Mouse (Mus musculus): ENCODE results near the gene Tmem139.

The Tmem139 gene

DNA sequence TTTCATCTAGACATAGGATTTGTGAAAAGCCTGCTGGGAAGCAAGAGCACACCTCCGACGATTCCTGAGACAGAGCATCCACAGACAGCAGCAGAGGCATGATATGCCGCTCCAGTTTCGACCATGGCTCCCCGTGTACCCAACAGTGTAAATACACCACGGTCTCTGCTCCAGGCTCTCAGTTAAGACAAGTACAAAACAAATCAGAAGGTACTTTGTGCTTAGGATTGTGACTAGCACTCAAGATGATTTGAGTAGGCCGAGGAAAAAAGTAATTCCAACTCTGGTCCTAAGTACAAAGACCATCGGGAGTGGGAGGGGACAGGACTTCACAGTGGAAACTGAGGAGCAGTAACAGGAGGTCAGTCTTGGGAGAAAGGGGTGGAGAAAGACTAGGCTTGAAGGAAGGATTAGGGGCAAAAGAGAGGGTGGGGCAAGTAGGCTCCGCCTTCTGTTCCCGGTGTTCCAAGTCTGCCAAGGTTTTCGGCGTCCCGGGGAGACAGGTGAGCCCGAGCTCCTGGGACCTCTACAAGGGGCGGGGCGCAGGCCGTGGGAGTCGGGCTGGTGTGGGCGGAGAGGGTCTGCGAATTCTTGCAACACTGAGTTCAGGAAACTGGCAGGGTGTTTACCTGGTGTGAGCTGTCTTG is at the start of gene Tmem139:
Tmem139 (plus strand) TSS at position 447 of the 647 bp plus-strand sequence.
- no peak for DNase-seq (ENCODE audit: low read depth, low spot score)

DNA sequence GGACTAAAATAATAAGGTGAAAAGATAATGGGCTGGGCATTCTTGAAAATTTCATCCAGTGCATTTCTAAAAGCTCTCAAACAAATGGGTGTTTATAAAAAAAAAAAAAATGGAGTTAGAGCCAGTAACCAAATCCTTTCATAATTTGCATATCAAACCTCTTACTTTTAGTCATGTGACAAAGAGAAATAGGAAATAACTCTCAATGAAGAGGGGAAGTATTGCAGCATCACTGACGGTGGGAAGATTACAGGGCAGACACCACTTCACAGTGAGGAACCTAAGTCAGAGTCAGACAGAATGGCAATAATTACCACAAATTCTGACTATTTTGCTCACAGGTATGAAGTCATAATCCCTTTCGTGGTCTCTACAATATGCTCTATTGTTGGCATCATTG is 46.7 kb upstream of the Tmem139 start, which contains the start of gene Tas2r144:
Tas2r144 (plus strand) TSS at position 301 of the 400 bp plus-strand sequence.
- DNase-seq (ENCODE audit: low read depth, low spot score): no peak

DNA sequence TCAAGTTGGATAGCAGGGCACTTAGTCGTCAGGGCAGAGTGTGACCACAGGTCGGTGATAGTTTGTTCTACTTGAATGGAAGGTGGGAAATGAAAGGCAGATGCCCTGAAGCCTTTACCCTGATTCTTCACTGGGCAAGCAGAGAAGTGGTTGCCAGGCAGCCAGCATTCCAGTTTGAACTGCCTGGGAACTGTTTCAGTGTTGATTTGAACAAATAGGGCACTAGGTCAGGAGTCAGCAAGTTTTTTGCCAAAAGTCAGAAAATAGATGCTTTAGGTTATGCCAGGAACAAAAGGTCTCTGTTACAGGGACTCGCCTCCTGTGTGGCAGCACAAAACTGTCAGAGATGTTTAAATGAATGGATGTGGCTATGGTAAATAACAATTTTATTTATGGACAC is 39.5 kb upstream of the Tmem139 start:
- no peak for DNase-seq (ENCODE audit: low read depth, low spot score)

DNA sequence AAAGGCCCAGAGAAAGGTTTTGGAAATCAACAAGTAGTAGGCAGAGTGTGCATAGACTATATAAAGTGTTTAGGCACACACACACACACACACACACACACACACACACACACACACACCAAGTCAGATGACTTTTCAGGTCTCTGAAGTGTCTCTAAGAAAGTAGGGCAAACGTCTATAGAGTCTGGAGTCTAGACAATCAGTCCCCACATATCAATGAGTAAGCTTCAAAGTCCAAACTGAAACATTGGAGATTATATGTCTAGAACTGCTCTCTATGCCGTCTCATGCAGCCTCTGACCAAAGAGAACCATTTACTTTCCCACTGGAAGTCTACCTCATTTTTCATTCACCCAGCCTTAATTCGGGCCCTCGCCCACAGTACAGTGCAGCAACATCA is 36.7 kb upstream of the Tmem139 start:
- no peak for DNase-seq (ENCODE audit: low read depth, low spot score)

DNA sequence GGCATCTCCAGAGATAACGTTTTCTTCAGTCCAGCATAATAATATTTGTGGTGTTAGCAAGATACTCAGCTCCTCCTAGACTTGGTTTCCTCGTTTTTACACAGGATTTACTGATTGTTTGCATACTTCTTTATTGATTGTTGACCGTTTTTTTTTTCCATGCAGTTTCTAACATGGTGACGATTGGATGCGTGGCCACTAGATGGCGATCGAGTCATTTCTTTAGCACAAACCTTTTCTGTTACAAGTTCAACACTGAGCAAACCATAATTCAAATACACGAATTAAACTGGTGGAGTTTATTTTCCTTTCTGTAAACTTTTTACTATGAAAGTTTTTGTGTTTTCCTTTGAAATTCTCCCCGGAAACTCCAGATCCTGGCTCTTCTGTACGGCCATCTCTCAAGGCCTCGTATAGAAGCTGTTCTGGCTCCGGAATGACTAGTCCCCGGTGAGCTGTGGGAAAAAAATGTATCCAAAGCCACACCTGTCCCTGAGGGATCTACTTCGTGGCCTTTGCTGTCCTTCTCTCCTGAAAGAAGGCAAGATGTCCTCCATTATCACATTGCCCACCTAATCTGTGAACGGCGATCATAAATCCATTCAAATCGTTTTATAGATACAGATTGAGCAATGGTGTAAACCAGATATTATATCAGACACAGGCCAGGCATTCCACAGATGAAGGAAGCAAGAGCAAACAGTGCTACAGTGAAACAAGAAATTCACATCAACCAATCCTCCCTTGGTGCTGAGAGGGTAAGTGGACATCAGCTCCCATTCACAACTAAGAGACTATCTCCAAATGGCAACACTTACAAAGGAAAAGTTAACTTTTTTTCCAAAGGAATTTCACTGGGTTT is 34.3 kb upstream of the Tmem139 start:
- DNase-seq (ENCODE audit: low read depth, low spot score): peak; percentile 75

DNA sequence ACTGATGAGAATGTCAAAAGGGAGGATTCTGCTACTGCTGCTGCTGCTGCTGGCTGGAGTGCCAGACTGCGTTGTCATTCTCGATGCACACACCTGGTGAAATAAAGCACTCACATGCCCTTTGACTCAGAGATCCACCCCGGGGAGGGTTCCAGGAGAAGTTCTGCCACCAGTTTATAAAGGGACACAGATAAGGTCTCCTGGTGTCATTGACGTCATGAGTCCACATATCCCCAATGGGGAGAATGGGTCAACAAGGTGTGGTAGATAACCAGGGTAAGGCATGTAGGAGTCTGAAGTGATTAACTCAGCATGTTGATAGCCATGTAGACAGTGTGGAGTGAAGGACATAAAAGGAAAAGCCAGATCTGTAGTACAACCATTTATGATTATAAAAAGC is 32.2 kb upstream of the Tmem139 start:
- DNase-seq (ENCODE audit: low read depth, low spot score): no peak

DNA sequence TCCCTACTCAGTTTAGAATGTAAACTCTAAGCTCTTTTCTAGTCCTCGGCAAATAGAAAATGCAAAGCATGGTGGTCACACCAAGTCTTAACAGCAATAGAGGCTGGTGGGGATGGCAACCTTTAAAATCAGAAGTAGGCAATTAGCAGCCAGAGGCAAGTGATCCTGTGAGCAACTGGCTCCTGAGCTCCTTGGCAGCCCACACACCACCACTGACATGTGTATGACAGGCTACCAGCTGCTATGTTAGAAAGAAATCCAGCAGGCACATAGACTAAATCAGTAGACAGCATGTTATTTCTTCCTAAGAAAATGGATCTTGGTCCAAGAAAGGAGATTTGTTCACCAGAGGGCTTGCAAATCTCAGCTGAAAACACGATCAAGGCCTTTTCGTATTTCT is 30.6 kb upstream of the Tmem139 start:
- DNase-seq (ENCODE audit: low read depth, low spot score): no peak

DNA sequence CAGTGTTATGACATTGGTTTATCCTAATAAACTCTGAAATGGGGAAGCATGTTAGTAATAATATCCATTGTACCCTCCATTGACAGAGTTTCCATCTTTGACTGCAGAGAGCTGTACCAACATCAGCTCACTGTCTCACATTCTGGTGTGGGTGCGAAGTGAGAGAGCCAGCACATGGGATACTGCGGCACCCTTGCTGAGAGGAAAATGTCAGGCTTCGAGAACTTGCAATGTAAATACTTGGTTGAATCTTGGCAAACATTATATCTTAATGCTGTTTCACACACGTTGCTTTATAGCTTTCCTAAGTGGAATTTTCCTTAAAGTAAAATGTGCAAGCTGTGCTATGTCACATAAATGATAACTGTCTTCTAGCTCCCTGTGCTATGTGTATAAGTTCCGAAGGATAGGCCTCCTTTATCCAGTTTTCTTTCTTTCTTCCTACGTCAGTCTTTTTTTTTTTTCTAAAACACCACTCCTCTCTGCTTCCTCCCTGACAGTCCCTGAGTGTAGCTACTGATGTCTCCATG is 24.4 kb upstream of the Tmem139 start:
- DNase-seq (ENCODE audit: low read depth, low spot score): no peak

DNA sequence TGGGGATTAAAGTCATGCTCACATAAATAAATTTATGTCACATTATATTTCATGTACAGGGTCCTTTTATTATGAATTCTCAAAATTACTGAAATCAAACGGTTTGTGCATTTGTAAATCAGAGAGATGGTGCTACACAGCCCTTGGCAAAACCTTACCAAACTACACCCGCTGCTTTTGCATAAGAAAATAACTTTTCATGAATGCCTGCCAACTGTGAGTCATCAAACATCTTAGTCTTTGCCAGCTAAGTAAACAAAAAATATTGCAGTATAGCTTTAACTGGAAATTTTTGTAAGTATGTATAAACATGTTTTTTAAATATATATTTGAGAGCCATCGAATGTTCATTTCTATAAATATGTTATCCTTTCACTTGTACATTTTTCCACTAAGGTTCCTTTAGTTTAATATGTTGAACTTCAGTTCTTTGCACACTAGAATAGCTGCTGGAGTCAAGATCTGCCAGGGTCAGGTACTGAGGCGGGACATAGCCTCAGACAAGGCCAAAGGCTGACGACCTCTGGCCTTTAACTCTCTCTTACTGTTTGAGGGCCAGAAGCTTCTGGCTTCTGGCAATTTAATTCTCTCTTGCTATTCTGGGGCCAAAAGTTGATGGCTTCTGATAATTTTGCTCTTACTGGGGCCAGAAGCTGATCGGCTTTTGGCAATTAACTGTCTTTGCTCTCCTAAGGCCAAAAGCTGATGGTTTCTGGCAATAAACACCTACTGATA is 20.3 kb upstream of the Tmem139 start:
- no peak for DNase-seq (ENCODE audit: low read depth, low spot score)

DNA sequence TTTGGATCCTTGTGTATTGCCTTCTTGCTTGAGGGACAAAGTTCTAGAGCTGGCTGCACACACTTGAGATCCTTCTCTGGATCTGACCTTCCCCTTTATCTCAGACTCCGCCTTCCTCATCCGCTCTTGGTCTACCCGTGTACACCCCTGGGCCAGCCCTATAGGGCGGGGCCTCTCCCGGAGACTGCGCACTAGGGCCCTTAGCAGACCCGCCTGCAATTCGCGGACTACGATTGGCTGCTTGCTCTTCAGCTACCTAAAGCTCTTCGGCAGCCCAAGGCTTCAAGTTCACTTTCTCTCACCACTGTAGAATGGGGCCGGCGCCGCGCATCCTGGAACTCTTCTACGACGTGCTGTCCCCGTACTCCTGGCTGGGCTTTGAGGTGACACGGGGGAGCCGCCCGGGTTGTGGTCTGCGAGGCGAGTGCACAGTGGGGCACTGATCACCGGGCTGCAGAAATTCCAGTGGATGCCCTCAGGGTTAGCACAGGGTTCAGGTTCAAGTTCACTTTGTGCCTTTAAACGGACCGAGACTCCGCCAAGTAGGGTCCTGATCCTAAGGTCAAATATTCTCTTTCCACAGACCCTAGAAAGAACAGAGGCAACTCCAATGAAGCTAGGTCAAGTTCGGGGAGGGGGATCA is 15.9 kb upstream of the Tmem139 start, which contains the start of gene Gstk1:
Gstk1 (plus strand) TSS at position 225 of the 643 bp plus-strand sequence.
- DNase-seq (ENCODE audit: low read depth, low spot score): peak; percentile 91

DNA sequence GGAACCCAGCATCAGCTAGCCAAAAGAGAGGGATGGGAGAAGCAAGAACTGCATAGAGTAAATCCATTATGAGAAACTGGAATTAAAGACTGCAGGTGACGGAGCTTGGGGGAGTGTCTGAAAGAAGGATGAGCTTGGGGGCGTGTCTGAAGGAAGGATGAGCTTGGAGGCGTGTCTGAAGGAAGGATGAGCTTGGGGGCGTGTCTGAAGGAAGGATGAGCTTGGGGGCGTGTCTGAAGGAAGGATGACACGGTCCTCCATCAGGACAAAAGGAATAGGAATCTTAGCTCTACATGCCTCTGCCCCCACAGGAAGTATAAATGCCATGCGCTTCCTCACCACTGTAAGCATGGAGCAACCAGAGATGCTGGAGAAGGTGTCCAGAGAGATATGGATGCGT is 14.6 kb upstream of the Tmem139 start:
- no peak for DNase-seq (ENCODE audit: low read depth, low spot score)

DNA sequence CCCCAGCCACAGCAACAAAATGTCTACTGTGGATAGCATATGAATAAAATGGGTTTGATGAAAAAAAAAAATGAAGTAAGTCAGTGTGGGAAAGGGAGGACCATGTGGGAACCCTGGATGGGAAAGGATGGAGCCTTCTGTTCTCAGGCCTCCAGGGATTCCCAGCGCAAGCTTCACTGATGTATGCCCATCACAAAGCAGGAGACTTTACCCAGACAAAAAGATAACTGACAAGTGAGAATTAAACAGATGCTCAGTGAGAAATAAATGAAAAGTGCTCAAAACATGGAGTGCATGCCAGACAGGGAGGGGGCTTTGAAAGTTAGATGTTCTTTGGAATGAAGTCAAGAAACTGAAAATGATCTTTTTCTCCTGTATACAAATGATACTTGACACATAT is 13.8 kb upstream of the Tmem139 start:
- no peak for DNase-seq (ENCODE audit: low read depth, low spot score)

DNA sequence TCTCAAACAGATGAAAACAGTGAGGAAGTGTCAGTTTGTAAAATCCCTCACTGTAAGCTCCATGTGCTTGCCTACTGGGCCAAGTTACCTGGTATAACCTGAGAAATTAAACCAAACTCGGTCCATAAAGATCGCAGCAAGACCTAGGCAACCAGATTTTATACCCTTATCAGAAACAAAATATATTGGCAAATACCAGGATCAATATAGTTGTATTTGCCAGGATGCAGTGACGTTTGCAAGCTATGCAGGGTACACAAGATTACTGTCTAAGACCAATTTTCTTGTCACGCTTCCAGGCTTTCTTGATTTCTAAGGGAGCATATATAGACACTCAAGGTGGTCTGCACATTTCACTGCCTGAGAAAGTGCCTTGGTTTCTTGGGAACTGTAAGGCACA is 10.0 kb upstream of the Tmem139 start:
- no peak for DNase-seq (ENCODE audit: low read depth, low spot score)

DNA sequence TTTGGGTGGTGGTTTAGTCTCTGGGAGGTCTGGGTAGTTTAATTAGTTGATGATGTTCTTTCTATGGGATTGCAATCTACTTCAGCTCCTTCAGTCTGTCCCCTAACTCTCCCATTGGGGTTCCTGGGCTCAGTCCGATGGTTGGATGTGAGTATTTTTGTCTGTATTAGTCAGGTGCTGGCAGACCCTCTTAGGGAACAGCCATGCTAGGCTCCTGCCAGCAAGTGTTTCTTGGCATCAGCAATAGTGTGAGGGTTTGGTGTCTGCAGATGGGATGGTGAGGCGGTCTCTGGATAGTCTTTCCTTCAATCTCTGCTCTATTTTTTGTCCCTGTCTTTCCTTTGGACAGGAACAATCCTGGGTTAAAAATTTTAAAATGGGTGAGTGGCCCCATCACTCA is 8.7 kb upstream of the Tmem139 start:
- DNase-seq (ENCODE audit: low read depth, low spot score): no peak

DNA sequence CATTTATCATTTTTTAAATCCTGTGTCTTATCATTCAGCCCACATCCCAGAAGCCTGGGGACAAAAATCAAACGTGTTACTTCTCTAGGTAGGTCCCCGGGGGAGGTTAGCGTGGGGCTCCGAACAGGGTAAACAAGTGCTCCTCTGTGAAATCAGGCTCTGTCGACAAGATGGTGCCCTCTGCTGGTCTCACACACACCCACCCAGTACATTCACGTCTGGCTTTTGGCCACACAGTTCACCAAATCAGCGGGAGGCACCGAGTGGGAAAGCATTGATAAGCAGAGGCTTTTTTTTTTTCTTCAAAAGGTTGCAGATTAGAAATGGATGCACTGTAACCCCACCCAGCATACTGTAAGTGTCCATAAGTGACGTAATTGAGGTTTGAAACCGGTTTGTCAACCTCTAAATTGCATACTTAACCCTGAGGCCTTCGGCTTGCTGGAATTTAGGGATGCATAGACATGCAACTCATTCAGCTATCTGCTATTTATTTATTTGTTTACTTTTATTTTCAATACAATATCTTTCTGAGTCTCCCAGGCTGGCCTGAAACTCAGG is 4.4 kb upstream of the Tmem139 start:
- peak; percentile 66 for DNase-seq (ENCODE audit: low read depth, low spot score)

DNA sequence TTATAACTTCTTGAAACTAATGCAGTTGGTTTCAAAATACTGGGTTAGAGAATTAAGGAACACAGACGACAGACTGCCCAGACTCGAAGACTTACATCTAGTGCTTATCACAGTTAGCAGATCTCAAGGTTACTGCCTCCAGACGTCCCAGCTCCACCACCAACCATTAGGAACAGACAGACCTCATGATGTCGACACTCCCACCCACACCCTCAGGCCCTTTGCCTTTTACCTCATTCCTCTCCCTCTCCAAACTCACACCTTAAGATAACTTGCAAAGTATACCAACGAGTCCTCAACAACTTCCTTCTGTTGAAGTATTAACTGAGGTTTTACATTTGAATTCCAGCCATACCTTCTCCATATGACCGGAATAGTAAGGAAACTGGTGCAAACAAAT is 1.3 kb upstream of the Tmem139 start:
- no peak for DNase-seq (ENCODE audit: low read depth, low spot score)

DNA sequence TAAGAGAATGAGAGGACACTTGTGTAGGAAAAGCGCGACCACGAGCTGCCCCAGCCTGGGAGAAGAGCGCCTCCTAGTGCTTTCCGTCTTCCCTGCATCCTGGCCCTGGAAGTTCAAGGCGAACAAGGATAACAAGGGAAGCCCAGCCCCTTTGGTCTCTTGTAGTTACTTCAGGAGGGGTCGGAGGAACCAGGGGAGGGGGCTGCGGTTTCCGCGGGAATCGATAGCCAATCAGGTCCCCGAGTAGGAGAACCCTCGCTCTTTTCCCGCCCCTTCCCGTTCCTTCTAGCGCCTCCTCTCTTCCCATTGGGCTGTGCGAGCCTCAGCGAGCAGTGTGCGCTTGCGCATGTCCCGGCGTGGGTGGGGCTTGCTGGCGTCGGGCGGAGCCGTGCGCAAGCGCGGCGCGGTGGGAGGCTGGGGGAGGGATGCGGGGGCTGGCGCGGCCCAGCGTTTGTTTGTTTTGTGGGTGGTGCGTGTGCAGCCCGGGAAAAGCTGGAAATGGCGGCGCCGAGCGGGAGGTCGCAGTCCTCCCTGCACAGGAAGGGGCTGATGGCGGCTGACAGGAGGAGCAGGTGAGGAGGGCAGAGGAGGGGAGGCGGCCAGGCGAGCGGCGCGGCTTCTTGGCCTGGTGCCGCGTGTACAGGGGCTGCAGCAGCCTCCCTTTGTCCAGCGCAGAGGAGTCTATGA is 3.0 kb downstream of the Tmem139 start, which contains the start of gene Casp2:
Casp2 (plus strand) TSS at position 360 of the 687 bp plus-strand sequence.
- DNase-seq (ENCODE audit: low read depth, low spot score): peak; percentile 97

DNA sequence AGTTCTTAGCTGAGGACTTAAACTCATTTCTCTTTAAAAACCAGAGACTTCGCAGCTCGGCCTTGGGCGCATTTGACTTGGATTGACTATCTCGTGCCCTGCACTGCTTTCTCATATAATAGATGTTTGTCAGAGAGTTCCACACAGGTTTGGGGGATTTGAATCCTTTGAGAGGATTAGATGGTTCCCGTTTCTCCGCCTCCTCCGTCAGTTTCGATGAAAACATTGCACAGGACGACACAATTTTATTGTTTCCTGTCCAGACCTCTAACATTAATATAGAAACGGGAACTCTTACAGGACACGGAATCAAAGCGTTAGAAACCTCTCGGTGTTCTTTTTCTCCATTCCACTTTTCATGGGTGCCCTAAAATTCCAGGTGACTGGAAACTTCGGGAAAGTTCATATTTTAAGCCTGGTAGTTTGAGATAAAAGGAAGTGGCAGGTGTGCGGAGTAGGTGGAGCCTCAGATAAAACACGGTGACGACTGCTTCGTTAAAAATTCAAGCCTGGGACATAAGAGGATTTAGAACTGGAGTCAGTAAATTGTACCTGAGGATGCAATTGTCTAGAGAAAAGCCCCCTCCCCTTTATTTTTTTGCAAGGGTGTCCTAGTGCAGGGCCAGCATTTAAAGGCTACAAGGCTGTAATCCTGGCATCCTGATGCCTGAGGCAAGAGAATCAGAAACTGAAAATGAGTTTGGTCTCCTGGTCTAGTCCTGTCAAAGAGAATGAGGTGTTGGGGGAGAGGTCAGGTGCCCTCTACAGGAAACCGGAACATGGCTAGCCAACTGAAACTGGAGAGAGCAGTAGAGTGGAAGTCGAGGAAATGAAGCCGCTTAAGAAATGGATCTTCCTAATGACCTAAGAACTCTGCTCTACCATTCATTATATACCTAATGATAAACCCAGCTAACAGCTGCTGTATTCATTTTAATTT is 3.9 kb downstream of the Tmem139 start:
- DNase-seq (ENCODE audit: low read depth, low spot score): peak; percentile 57

DNA sequence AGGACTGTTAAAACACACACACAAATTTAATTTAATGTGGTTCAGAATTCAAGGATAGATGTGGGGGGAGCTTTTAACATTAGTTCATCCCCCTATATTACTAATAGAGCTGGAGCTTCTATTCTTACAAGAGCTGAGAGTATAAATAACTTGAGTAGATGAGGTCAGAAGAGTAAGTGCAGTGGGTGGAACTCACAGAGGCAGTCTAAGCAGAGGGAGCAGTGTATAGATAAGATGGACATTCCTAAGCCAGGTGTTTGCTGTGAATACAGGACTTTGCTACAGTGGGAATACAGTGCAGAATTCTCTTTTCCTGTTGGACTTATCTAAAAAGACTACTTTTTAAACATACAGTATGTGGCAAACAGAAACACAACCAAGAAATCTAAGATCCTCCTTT is 9.0 kb downstream of the Tmem139 start:
- no peak for DNase-seq (ENCODE audit: low read depth, low spot score)

Data from CD4-positive helper T cell, adult 2 months (primary cell).